Mouse (Mus musculus): Measurements from ENCODE around the gene Serpinb1a. TPM values are rescaled to one million over a fixed set of nuclear protein-coding genes. Genes with fewer than 3 reads are reported as not detected.

Gene Serpinb1a
- polyA plus RNA-seq, 1 experiment from 2014 or later = 5.4 TPM

- Histone ChIP-seq H3K4me1 (peaks cover 25% of the 10 kb centered on the region), H3K27ac (no peak overlapping the region), H3K36me3 (peaks cover 50% of the 10 kb centered on the region), H3K4me3 (no peak overlapping the region), H3K4me2 (replicated peaks) (no peak overlapping the region), H3K9ac (no peak overlapping the region), H3K9me3 (no peaks in the 10 kb centered on the region), H3K27me3 (no peaks in the 10 kb centered on the region)
- no peak for ATAC-seq (ENCODE audit: low FRiP score, low read depth)
- WGBS = 84% methylated on average over 7 of the region's 7 CpGs
Observed at GRCm38 (mm10) chr13:32806820-32807219, 44.2 kb downstream of the Serpinb1a start.

- peak overlapping the region; percentile 73 for H3K4me2 ChIP-seq (replicated peaks)
- no peak overlapping the region for H3K27ac ChIP-seq
- 63% methylated on average over 4 of the region's 4 CpGs for WGBS
- H3K9ac ChIP-seq = 0 out of 2 replicates have a peak overlapping the region, but pooled peaks have one; percentile 84
- H3K36me3 ChIP-seq = peaks cover 31% of the 10 kb centered on the region
- ATAC-seq (ENCODE audit: low FRiP score, low read depth) = no peak
- no peaks in the 10 kb centered on the region for H3K9me3 ChIP-seq
- H3K4me1 ChIP-seq = peaks cover 25% of the 10 kb centered on the region
- H3K27me3 ChIP-seq = no peaks in the 10 kb centered on the region
- H3K4me3 ChIP-seq = peak overlapping the region; percentile 92
Observed at GRCm38 (mm10) chr13:32803701-32804345, 47.2 kb downstream of the Serpinb1a start.

GRCm38 (mm10) chr13:32802259-32803081 is 48.5 kb downstream of the Serpinb1a start, which contains the start of gene D930007J09Rik:
Gene D930007J09Rik, minus strand, starts transcription at chr13:32802849.
- no peaks in the 10 kb centered on the region for H3K9me3 ChIP-seq
- H3K27ac ChIP-seq = peak within 1 kb of the TSS; percentile 73
- peaks cover 28% of the 10 kb centered on the region for H3K4me1 ChIP-seq
- peak within 1 kb of the TSS; percentile 92 for H3K4me3 ChIP-seq
- no peaks in the 10 kb centered on the region for H3K27me3 ChIP-seq
- H3K9ac ChIP-seq = peak within 1 kb of the TSS; percentile 84
- ATAC-seq (ENCODE audit: low FRiP score, low read depth) = peak; percentile 29
- under 1% methylated on average over 95 of the region's 95 CpGs for WGBS
- H3K4me2 ChIP-seq (replicated peaks) = peak within 1 kb of the TSS; percentile 73
- H3K36me3 ChIP-seq = peaks cover 19% of the 10 kb centered on the region

- Histone ChIP-seq H3K9ac (peak within 1 kb of the TSS; percentile 84), H3K27me3 (no peaks in the 10 kb centered on the region), H3K36me3 (peaks cover 14% of the 10 kb centered on the region), H3K4me3 (peak within 1 kb of the TSS; percentile 92), H3K4me1 (peaks cover 34% of the 10 kb centered on the region), H3K27ac (peak within 1 kb of the TSS; percentile 73), H3K4me2 (replicated peaks) (peak within 1 kb of the TSS; percentile 73), H3K9me3 (no peaks in the 10 kb centered on the region)
- whole genome bisulfite sequencing = under 1% methylated on average over 51 of the region's 51 CpGs
- peak; percentile 96 for ATAC-seq (ENCODE audit: low FRiP score, low read depth)
Observed at GRCm38 (mm10) chr13:32801693-32802221, 49.2 kb downstream of the Serpinb1a start, which contains the start of gene Wrnip1. Gene Wrnip1, plus strand, starts transcription at chr13:32802038.

GRCm38 (mm10) chr13:32800859-32801258 is 50.1 kb downstream of the Serpinb1a start:
- Histone ChIP-seq H3K27ac (no peak overlapping the region), H3K9me3 (no peaks in the 10 kb centered on the region), H3K36me3 (peaks cover 6% of the 10 kb centered on the region; the same call in 1 of the 2 replicates), H3K27me3 (no peaks in the 10 kb centered on the region), H3K4me2 (replicated peaks) (peak overlapping the region; percentile 73), H3K9ac (peak overlapping the region; percentile 45; the same call in 1 of the 2 replicates), H3K4me1 (peaks cover 38% of the 10 kb centered on the region), H3K4me3 (peak overlapping the region; percentile 92)
- no peak for ATAC-seq (ENCODE audit: low FRiP score, low read depth)

GRCm38 (mm10) chr13:32799131-32799530 is 51.9 kb downstream of the Serpinb1a start:
- Histone ChIP-seq H3K4me2 (replicated peaks) (no peak overlapping the region), H3K9me3 (no peaks in the 10 kb centered on the region), H3K9ac (no peak overlapping the region), H3K4me3 (no peak overlapping the region), H3K27ac (no peak overlapping the region), H3K4me1 (peaks cover 27% of the 10 kb centered on the region), H3K36me3 (no peaks in the 10 kb centered on the region), H3K27me3 (no peaks in the 10 kb centered on the region)
- ATAC-seq (ENCODE audit: low FRiP score, low read depth) = no peak
- WGBS = 61% methylated on average over 2 of the region's 2 CpGs

GRCm38 (mm10) chr13:32797085-32797484 is 53.9 kb downstream of the Serpinb1a start:
- Histone ChIP-seq H3K4me3 (no peak overlapping the region), H3K4me1 (peaks cover 13% of the 10 kb centered on the region), H3K9ac (no peak overlapping the region), H3K9me3 (no peaks in the 10 kb centered on the region), H3K36me3 (no peaks in the 10 kb centered on the region), H3K27ac (peak overlapping the region; percentile 79), H3K27me3 (no peaks in the 10 kb centered on the region), H3K4me2 (replicated peaks) (no peak overlapping the region)
- no peak for ATAC-seq (ENCODE audit: low FRiP score, low read depth)
- WGBS = 38% methylated on average over 1 of the region's 1 CpGs

- no peak for ATAC-seq (ENCODE audit: low FRiP score, low read depth)
- 92% methylated on average over 5 of the region's 5 CpGs for WGBS
- no peak overlapping the region for H3K4me3 ChIP-seq
- no peak overlapping the region for H3K4me2 ChIP-seq (replicated peaks)
- H3K9ac ChIP-seq = no peak overlapping the region
- H3K4me1 ChIP-seq = peaks cover 13% of the 10 kb centered on the region
- H3K27ac ChIP-seq = peak overlapping the region; percentile 28; the same call in 1 of the 2 replicates
- no peaks in the 10 kb centered on the region for H3K36me3 ChIP-seq
- no peaks in the 10 kb centered on the region for H3K9me3 ChIP-seq
- H3K27me3 ChIP-seq = no peaks in the 10 kb centered on the region
Observed at GRCm38 (mm10) chr13:32795166-32795565, 55.8 kb downstream of the Serpinb1a start.

GRCm38 (mm10) chr13:32794619-32795018 is 56.4 kb downstream of the Serpinb1a start:
- Histone ChIP-seq H3K36me3 (no peaks in the 10 kb centered on the region), H3K4me3 (no peak overlapping the region), H3K9ac (no peak overlapping the region), H3K9me3 (no peaks in the 10 kb centered on the region), H3K4me2 (replicated peaks) (no peak overlapping the region), H3K27me3 (no peaks in the 10 kb centered on the region), H3K4me1 (peaks cover 13% of the 10 kb centered on the region), H3K27ac (no peak overlapping the region)
- WGBS = 64% methylated on average over 2 of the region's 2 CpGs
- no peak for ATAC-seq (ENCODE audit: low FRiP score, low read depth)

Other genes starting within 250 kb of the Serpinb1a start
- 4.7 and 5.1 TPM in 2 replicates for gene Mylk4, start 67.2 kb downstream of the Serpinb1a start, polyA plus RNA-seq (2015; fragmentation: Nextera tagmentation; extraction: Ambion mirVana)
- 23.7 and 24.1 TPM in 2 replicates for gene Wrnip1, start 49.1 kb downstream of the Serpinb1a start, polyA plus RNA-seq (2015; fragmentation: Nextera tagmentation; extraction: Ambion mirVana)
- gene D930007J09Rik, start 48.3 kb downstream of the Serpinb1a start, polyA plus RNA-seq (2015; fragmentation: Nextera tagmentation; extraction: Ambion mirVana) = not detected in 2 replicates
- gene Serpinb1c, start 47.0 kb upstream of the Serpinb1a start, polyA plus RNA-seq (2015; fragmentation: Nextera tagmentation; extraction: Ambion mirVana) = not detected in 2 replicates
- gene Serpinb6b, start 114.0 kb upstream of the Serpinb1a start, polyA plus RNA-seq (2015; fragmentation: Nextera tagmentation; extraction: Ambion mirVana) = 0.86 and 0.92 TPM in 2 replicates
- 3.1 and 3.3 TPM in 2 replicates for gene Serpinb9, start 152.1 kb upstream of the Serpinb1a start, polyA plus RNA-seq (2015; fragmentation: Nextera tagmentation; extraction: Ambion mirVana)
- not detected in 2 replicates for gene Serpinb9b, start 176.2 kb upstream of the Serpinb1a start, polyA plus RNA-seq (2015; fragmentation: Nextera tagmentation; extraction: Ambion mirVana)
- 0.17 and 0.49 TPM in 2 replicates for gene Serpinb1b, start 227.4 kb upstream of the Serpinb1a start, polyA plus RNA-seq (2015; fragmentation: Nextera tagmentation; extraction: Ambion mirVana)

All from limb, embryonic 13.5 days (tissue).